Mouse (Mus musculus): Measurements from ENCODE around the gene Olfr411. TPM values are rescaled to one million over a fixed set of nuclear protein-coding genes. Genes with fewer than 3 reads are reported as not detected.

Olfr411 gene
- polyA plus RNA-seq, 1 experiment from 2014 or later, result not detected

- WGBS, result 85% methylated on average over 3 of the region's 3 CpGs
- Histone ChIP-seq H3K4me1 (ENCODE audit: control insufficient read depth, insufficient read depth, low read length) (no peaks in the 10 kb centered on the region), H3K9ac (replicated peaks; ENCODE audit: low read depth, low read length) (no peak overlapping the region), H3K27ac (ENCODE audit: low read depth, low read length) (no peak overlapping the region), H3K4me3 (ENCODE audit: low read depth, low read length) (no peak overlapping the region), H3K4me2 (ENCODE audit: low read depth, low read length) (no peak overlapping the region), H3K36me3 (ENCODE audit: control insufficient read depth, insufficient read depth, low read length) (no peaks in the 10 kb centered on the region), H3K27me3 (ENCODE audit: control insufficient read depth, insufficient read depth, low read length) (no peaks in the 10 kb centered on the region), H3K9me3 (ENCODE audit: control insufficient read depth, low read length) (no peaks in the 10 kb centered on the region)
- peak; percentile 79; the same call in 1 of the 2 replicates for ATAC-seq (ENCODE audit: low read depth)
Measured at GRCm38 (mm10) chr11:74376847-74377246, 24.4 kb upstream of the Olfr411 start.

- Histone ChIP-seq H3K36me3 (ENCODE audit: control insufficient read depth, insufficient read depth, low read length) (no peaks in the 10 kb centered on the region), H3K4me3 (ENCODE audit: low read depth, low read length) (no peak overlapping the region), H3K27ac (ENCODE audit: low read depth, low read length) (no peak overlapping the region), H3K4me2 (ENCODE audit: low read depth, low read length) (no peak overlapping the region), H3K27me3 (ENCODE audit: control insufficient read depth, insufficient read depth, low read length) (no peaks in the 10 kb centered on the region), H3K9ac (replicated peaks; ENCODE audit: low read depth, low read length) (no peak overlapping the region), H3K4me1 (ENCODE audit: control insufficient read depth, insufficient read depth, low read length) (no peaks in the 10 kb centered on the region), H3K9me3 (ENCODE audit: control insufficient read depth, low read length) (no peaks in the 10 kb centered on the region)
- 12% methylated on average over 22 of the region's 22 CpGs for WGBS
- peak; percentile 56; the same call in 1 of the 2 replicates for ATAC-seq (ENCODE audit: low read depth)
Measured at GRCm38 (mm10) chr11:74371393-74372100, 19.1 kb upstream of the Olfr411 start.

GRCm38 (mm10) chr11:74361769-74362168 lies 9.3 kb upstream of the Olfr411 start, which contains the start of gene Olfr412:
TSS of gene Olfr412 (plus strand) at chr11:74362069.
- WGBS, result 83% methylated on average over 1 of the region's 1 CpGs
- H3K36me3 ChIP-seq (ENCODE audit: control insufficient read depth, insufficient read depth, low read length), result no peaks in the 10 kb centered on the region

GRCm38 (mm10) chr11:74337931-74338330 lies 14.5 kb downstream of the Olfr411 start, which contains the start of gene Olfr410:
TSS of gene Olfr410 (minus strand) at chr11:74338031.
- 86% methylated on average over 6 of the region's 6 CpGs for WGBS

More at GRCm38 (mm10) chr11:74361769-74362168, 9.3 kb upstream of the Olfr411 start, which contains the start of gene Olfr412:
- Histone ChIP-seq H3K27ac (ENCODE audit: low read depth, low read length) (no peak within 1 kb of the TSS), H3K4me2 (ENCODE audit: low read depth, low read length) (no peak within 1 kb of the TSS), H3K4me1 (ENCODE audit: control insufficient read depth, insufficient read depth, low read length) (no peaks in the 10 kb centered on the region), H3K4me3 (ENCODE audit: low read depth, low read length) (no peak within 1 kb of the TSS), H3K9me3 (ENCODE audit: control insufficient read depth, low read length) (no peaks in the 10 kb centered on the region), H3K27me3 (ENCODE audit: control insufficient read depth, insufficient read depth, low read length) (no peaks in the 10 kb centered on the region), H3K9ac (replicated peaks; ENCODE audit: low read depth, low read length) (no peak within 1 kb of the TSS)
- no peak for ATAC-seq (ENCODE audit: low read depth)

GRCm38 (mm10) chr11:74328781-74329180 lies 23.7 kb downstream of the Olfr411 start:
- Histone ChIP-seq H3K9ac (replicated peaks; ENCODE audit: low read depth, low read length) (no peak overlapping the region), H3K4me1 (ENCODE audit: control insufficient read depth, insufficient read depth, low read length) (no peaks in the 10 kb centered on the region), H3K36me3 (ENCODE audit: control insufficient read depth, insufficient read depth, low read length) (no peaks in the 10 kb centered on the region), H3K4me3 (ENCODE audit: low read depth, low read length) (no peak overlapping the region), H3K4me2 (ENCODE audit: low read depth, low read length) (no peak overlapping the region), H3K9me3 (ENCODE audit: control insufficient read depth, low read length) (no peaks in the 10 kb centered on the region), H3K27me3 (ENCODE audit: control insufficient read depth, insufficient read depth, low read length) (no peaks in the 10 kb centered on the region), H3K27ac (ENCODE audit: low read depth, low read length) (no peak overlapping the region)
- ATAC-seq (ENCODE audit: low read depth), result no peak

More at GRCm38 (mm10) chr11:74337931-74338330, 14.5 kb downstream of the Olfr411 start, which contains the start of gene Olfr410:
- Histone ChIP-seq H3K27me3 (ENCODE audit: control insufficient read depth, insufficient read depth, low read length) (no peaks in the 10 kb centered on the region), H3K27ac (ENCODE audit: low read depth, low read length) (no peak within 1 kb of the TSS), H3K9me3 (ENCODE audit: control insufficient read depth, low read length) (no peaks in the 10 kb centered on the region; the same call in 1 of the 2 replicates), H3K4me1 (ENCODE audit: control insufficient read depth, insufficient read depth, low read length) (no peaks in the 10 kb centered on the region), H3K4me3 (ENCODE audit: low read depth, low read length) (no peak within 1 kb of the TSS), H3K4me2 (ENCODE audit: low read depth, low read length) (no peak within 1 kb of the TSS), H3K9ac (replicated peaks; ENCODE audit: low read depth, low read length) (no peak within 1 kb of the TSS), H3K36me3 (ENCODE audit: control insufficient read depth, insufficient read depth, low read length) (no peaks in the 10 kb centered on the region)
- no peak for ATAC-seq (ENCODE audit: low read depth)

GRCm38 (mm10) chr11:74326044-74326443 lies 26.4 kb downstream of the Olfr411 start:
- no peak overlapping the region for H3K9ac ChIP-seq (replicated peaks; ENCODE audit: low read depth, low read length)
- no peaks in the 10 kb centered on the region for H3K36me3 ChIP-seq (ENCODE audit: control insufficient read depth, insufficient read depth, low read length)
- no peaks in the 10 kb centered on the region for H3K27me3 ChIP-seq (ENCODE audit: control insufficient read depth, insufficient read depth, low read length)
- H3K27ac ChIP-seq (ENCODE audit: low read depth, low read length), result no peak overlapping the region
- H3K9me3 ChIP-seq (ENCODE audit: control insufficient read depth, low read length), result no peaks in the 10 kb centered on the region
- no peak overlapping the region for H3K4me3 ChIP-seq (ENCODE audit: low read depth, low read length)
- 91% methylated on average over 2 of the region's 2 CpGs for WGBS
- no peak for ATAC-seq (ENCODE audit: low read depth)
- no peak overlapping the region for H3K4me2 ChIP-seq (ENCODE audit: low read depth, low read length)
- no peaks in the 10 kb centered on the region for H3K4me1 ChIP-seq (ENCODE audit: control insufficient read depth, insufficient read depth, low read length)

Other genes starting within 250 kb of the Olfr411 start
- not detected in 2 replicates for gene Olfr401, start 238.9 kb downstream of the Olfr411 start, polyA plus RNA-seq (2014; fragmentation: Nextera tagmentation; extraction: Ambion mirVana)
- not detected in 2 replicates for gene Olfr402, start 199.1 kb downstream of the Olfr411 start, polyA plus RNA-seq (2014; fragmentation: Nextera tagmentation; extraction: Ambion mirVana)
- gene Olfr403, start 166.4 kb downstream of the Olfr411 start, polyA plus RNA-seq (2014; fragmentation: Nextera tagmentation; extraction: Ambion mirVana), result not detected in 2 replicates
- not detected in 2 replicates for gene Olfr43, start 141.3 kb downstream of the Olfr411 start, polyA plus RNA-seq (2014; fragmentation: Nextera tagmentation; extraction: Ambion mirVana)
- gene Olfr406, start 92.8 kb downstream of the Olfr411 start, polyA plus RNA-seq (2014; fragmentation: Nextera tagmentation; extraction: Ambion mirVana), result not detected in 2 replicates
- gene Olfr59, start 68.9 kb downstream of the Olfr411 start, polyA plus RNA-seq (2014; fragmentation: Nextera tagmentation; extraction: Ambion mirVana), result not detected in 2 replicates
- not detected in 2 replicates for gene Olfr410, start 14.6 kb downstream of the Olfr411 start, polyA plus RNA-seq (2014; fragmentation: Nextera tagmentation; extraction: Ambion mirVana)
- gene Olfr412, start 9.4 kb upstream of the Olfr411 start, polyA plus RNA-seq (2014; fragmentation: Nextera tagmentation; extraction: Ambion mirVana), result not detected in 2 replicates